Mouse (Mus musculus) heart, adult 2 months (tissue): ENCODE measurements around the gene Rffl.

Source experiments
- CTCF ChIP-seq: fragments of 200-600 bp; IDR thresholded peaks from 2 replicates; pipeline ENCODE4 v1.8.1; 2022; ENCODE audit warnings: antibody characterized with exemption, mild to moderate bottlenecking, moderate library complexity
- EP300 ChIP-seq: fragments of 200-500 bp; IDR thresholded peaks from 2 replicates; pipeline ENCODE4 v1.6.1; 2011; ENCODE audit warnings: low read depth, low read length, control low read depth; ENCODE audit not compliant: insufficient read depth
- POLR2A ChIP-seq: fragments of 200-500 bp; IDR thresholded peaks from 2 replicates; pipeline ENCODE4 v1.6.1; 2011; ENCODE audit warnings: mild to moderate bottlenecking, low read depth, low read length, control low read depth; ENCODE audit not compliant: insufficient read depth

DNA sequence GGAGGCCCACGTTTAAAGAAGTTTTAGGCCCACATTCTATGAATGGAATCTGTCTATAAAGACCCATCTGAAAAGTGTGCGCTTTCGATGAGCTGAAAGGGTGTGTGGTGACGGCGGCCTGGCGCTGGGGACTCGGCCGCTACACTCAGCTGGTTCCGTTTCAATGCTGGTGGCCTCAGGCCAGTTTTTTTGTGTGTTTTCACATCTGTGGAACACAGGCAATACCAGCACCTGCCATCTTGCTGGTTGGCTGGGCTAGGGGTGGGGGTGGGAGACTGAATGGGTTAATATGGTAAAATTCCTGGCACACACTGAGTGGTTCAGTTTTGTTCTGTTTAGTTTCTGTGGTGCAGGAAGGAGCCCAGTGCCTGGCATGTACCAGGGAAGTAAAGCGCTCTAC lies 15.0 kb downstream of the Rffl start:
- TF ChIP-seq CTCF (no peak), EP300 (no peak), POLR2A (no peak)
